Mouse (Mus musculus) liver, adult (tissue): Measurements from ENCODE around the gene Mdc1.
A peak's percentile ranks its signal among the peaks of the same experiment; 100 is the strongest.

Experiments used
- GATA4 ChIP-seq: IDR thresholded peaks from 2 replicates; pipeline ENCODE4 v1.6.1; 2014; ENCODE audit warnings: mild to moderate bottlenecking, low read length; ENCODE audit not compliant: insufficient replicate concordance

Mdc1 gene

DNA sequence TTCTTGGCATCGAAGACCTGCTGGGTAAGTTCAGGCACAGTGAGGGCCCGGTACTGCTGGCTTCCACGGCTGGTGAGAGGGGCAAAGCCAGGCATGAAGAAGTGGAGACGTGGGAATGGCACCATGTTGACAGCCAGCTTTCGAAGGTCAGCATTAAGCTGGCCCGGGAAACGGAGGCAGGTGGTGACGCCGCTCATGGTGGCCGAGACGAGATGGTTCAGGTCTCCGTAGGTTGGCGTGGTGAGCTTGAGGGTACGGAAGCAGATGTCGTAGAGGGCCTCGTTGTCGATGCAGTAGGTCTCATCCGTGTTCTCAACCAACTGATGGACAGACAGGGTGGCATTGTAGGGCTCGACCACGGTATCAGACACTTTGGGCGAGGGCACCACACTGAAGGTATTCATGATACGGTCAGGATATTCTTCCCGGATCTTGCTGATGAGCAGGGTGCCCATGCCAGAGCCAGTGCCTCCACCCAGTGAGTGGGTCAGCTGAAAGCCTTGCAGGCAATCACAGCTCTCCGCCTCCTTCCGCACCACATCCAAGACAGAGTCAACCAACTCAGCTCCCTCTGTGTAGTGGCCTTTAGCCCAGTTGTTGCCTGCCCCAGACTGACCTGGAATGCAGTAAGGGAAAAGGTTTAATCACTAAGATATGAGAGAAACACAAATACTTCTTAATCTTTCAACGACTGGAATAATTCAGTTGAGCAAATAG lies 5.7 kb upstream of the Mdc1 start:
- TF ChIP-seq GATA4 = no peak

DNA sequence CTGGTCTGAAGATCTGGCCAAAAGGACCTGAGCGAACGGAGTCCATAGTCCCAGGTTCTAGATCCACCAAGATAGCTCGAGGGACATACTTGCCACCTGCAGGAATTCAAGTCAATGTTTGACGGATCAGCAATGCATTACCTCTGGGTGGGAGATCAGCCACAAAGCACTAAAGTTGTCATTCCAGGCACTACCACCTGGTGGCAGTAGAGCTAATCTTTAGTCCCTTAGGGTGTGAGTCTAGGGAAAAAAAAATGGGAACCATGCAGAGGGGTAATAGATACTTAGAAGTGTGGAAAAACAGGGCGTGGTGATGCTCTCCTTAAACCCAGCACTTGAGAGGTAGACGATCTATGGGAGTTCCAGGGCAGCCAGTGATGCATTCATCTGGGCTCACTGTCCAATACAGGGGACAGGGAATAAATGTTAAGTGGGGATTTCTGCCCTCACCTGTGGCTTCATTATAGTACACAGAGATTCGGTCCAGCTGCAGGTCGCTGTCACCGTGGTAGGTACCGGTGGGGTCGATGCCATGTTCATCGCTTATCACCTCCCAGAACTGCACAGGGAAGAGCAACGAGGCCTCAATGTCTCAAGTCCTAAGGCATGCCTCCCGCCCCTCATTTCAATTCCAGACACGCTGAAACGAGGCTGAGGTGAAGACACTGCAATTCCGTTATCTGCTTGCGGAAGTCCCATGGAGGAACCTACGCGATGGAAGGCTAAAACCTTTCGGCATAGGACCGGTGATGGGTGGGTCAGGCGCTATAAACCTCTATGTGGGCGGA lies 4.9 kb upstream of the Mdc1 start:
- no peak for TF ChIP-seq GATA4

DNA sequence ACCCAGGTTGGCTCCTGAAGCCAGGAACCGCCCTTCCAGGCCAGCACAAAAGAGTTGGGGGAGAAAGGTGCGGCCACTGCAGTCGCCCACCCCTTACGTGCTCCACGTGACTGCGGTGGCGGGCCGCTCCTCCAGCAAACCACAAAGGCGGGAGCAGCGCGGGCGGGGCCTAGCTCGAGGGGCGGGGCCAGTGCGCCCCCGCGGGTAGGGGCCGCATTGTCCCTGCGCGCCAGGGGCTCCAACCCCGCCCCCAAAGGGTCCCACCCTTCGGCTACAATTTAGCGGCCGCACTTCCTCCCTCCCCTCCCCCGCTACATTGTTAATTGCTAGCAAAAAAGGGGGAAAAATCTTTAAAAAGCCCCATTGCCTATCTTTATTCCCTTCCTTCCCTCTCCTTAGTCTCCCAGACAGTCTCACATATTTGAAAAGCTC lies 4.3 kb upstream of the Mdc1 start:
- TF ChIP-seq GATA4 = no peak

DNA sequence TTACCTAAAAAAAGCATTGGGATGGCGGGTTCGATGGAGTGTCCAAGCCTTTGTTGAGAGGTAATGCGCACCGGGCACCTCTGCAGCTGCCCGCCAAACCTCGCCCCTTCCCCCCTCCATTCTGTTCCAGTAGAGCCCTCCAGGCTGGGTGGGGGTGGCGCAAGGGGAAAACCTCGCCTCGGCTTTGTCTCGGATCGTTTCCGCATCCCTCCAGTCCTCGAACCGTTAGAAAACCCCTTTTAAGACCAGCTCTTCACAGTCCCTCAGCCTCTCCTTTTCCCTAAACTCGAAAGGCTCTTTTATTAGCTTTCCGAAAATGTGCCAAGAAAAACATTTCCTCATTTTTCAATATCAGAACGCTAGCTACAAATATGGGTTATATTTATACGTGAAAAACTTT lies 3.8 kb upstream of the Mdc1 start:
- no peak for TF ChIP-seq GATA4

DNA sequence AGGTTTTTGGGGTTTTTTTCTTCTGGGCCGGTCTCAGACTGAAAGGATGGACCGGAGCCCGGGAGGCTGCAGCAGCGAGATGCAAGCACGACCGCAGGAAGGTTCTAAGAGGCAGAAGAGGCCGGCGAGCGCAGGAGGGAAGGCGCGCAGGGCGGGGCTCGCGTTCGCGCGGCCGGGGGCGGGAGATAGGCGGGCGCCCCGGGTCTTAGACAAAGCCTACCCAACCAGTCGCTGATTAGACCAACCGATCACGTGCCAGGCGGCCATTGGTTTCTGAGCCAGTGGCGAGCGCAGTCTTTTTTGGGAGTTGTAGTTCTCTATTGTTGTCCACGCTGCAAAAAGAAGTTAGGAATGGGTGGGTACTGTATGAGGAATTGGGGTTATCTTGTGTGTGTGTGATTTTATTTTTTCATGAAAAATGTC lies 3.2 kb upstream of the Mdc1 start, which contains the start of gene Tubb5:
Gene Tubb5, minus strand, starts transcription at position 185 of the 423 bp plus-strand sequence.
- peak; percentile 86; the same call in 1 of the 2 replicates for TF ChIP-seq GATA4

DNA sequence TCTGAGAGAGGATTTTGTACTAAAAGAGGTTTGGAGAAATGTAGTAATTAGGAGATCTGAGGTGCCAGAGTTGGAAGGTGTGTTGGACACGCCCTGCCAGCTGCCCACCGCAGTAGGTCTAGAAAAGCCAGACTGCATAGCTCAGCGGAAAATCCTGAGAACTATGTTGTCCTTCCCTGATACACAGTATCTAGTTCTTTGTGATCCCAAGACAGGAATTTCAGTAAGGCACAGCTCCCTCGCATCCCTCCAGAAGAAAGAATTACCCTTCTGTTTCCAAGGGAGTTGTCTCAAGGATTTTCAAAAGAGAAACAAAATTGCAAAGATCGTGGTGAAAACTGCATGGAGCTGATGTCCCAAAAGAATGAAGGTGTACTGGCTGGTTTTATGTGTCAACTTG lies 2.7 kb upstream of the Mdc1 start:
- no peak for TF ChIP-seq GATA4

DNA sequence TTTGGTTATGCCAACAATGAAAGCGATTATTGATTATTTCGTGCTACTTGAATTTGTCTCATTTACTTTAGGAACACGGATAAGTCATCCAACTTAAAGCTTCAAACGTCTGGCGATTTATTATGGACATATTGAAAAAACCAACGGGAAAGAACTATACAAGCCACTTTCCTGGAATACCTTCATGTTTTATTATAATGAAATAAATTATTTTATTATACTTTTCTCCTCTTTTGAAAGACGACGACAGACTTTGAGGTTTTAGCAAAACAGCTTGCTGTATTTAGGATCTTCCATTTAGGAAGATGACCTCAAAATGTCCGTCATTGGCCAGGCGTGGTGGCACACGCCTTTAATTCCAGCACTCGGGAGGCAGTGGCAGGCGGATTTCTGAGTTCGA lies 754 bp upstream of the Mdc1 start:
- TF ChIP-seq GATA4 = no peak

DNA sequence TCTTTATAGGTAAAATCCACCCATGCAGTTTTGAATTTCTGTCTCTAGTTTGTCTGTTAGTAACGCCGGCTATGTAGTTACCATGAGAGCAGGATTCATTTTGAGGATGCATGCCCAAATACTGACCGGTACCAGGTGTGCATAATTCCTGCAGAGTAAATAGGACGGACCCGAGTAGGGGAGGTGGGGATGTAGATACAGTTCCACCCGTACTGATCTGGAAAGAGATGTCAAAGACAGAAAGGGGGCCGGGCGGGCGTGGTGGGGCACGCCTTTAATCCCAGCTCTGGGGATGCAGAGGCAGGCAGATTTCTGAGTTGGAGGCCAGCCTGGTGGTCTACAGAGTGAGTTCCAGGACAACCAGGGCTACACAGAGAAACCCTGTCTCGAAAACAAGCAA lies 691 bp downstream of the Mdc1 start:
- no peak for TF ChIP-seq GATA4

DNA sequence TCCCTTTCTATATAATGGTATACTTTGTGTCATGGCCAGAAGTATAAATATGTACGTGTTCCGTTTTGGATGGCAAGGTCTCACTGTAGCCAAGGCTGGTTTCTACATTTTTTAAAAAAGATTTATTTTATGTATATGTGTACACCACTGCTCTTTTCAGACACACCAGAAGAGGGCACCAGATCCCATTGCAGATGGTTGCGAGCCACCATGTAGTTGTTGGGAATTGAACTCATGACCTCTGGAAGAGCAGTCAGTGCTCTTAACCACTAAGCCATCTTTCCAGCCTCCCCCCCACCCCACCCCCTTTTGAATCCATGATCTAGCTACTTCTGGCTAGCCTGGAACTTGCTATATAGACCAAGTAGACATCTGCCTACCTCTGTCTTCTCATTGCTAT lies 2.2 kb downstream of the Mdc1 start:
- no peak for TF ChIP-seq GATA4

DNA sequence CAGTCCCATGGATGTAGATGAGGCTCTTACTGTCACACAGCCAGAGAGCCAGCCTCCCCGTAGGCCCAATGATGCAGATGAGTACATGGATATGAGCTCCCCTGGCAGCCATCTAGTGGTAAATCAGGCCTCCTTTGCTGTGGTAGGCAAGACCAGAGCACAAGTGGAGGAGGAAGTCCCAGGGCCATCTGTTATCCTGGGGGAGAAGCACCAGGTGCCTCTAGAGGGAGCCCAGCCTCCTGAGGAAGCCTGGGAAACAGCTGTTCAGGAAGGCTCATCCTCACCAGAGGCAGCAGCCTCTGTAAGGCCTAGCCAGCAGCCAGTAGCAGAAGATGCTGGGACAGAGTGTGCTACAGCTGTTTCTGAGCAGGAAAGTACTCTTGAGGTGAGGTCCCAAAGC lies 6.8 kb downstream of the Mdc1 start:
- no peak for TF ChIP-seq GATA4

DNA sequence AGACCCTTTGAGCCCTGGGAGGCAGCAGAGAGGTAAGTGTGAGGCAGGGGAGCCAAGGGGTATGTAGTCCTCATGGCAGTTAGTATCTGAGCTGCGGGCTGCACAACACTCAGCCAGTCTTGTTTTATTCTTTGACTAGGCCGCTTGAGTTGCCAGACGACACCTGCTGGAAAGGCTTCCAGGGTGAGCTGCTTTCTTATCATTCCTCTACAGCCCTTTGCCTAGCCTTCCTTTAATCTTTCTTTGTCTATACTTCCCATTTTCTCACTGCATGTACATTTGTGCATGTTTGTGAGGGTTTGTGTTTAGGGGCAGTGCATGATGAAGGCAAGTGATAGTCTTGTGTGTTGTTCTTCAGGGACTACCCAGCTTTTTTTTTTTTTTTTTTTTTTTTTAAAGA lies 9.7 kb downstream of the Mdc1 start:
- no peak for TF ChIP-seq GATA4

DNA sequence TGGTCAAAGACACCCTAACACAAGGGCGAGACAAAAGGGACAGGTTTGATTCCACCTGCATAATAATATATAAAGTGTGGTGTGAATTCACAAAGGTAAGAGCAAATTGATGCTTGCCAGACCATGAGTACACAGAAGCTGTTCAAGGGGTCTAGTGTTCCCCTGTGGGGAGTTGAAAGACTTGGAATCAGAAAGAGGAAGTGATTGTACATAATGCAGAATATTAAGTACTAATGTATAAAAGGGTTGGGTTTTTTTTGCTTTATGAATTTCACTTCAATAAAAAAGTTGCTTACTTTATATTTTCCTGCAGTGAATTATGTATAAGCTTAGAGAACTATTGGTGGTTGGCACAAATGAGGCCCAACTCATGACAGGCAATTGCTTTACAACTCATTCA lies 18.1 kb downstream of the Mdc1 start:
- TF ChIP-seq GATA4 = no peak

DNA sequence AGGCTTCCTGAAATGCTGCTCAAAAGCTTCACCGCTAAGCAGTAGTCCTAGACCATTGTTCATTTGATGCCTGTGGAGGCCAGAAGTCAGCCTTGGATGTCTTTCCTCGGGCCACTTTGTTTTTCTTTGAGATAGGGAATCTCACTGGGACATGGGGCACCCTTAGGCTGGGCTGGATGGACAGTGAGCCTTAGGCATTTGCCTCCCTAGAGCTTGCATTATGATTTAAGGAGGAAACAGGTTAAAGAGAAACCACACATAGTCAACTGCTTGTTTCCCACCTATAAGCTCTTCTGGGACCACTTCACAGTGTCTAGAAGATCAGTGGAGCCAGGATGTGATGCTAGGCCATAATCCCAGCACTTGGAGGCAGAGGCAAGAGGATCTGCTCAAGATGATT lies 18.5 kb downstream of the Mdc1 start:
- no peak for TF ChIP-seq GATA4

DNA sequence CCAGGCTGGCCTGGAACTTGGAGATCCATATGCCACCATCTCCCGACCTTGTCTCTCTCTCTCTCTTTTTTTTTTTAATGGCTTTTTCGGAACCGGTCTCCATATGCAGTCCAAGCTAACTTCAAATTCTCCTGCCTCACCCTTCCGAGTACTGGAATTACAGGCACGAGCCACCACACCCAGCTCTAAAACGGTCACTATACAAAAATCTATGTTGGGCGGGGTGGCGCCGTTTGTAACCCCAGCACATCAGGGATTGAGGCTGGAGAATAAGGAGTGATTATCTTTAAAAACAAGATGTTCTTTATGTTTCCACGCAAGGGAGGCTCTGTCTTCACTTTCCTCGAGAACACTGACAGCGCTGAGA lies 19.5 kb downstream of the Mdc1 start:
- TF ChIP-seq GATA4 = no peak

DNA sequence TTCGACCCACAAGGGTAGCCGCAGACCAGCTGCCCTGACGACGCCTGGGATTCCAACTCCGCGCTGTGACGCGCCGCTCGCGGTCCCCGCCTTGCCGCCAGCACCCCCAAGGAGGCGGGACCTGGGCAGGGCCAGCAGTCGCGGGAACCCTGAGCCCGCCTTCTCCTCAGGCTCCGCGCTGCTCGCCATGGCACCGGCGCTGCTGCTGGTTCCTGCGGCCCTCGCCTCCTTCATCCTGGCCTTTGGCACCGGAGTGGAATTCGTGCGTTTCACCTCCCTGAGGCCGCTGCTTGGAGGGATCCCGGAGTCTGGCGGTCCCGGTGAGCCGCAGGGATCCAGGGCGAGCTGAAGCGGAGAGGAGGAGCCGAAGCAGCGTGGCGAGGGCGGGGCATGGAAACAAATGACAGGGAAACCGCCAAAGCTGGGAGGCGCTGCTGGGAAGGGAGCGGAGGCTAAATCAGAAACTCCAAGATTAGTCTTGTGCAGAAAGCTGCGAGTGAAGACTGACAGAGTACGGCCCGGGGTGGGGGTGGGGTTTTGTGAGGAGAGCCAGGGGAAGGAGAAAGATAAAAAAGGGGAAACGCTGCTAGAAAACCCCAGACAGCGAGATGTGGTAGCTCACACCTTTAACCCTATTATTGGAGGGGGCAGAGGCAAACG lies 20.0 kb downstream of the Mdc1 start, which contains the start of gene Nrm:
Gene Nrm, plus strand, starts transcription at position 121 of the 660 bp plus-strand sequence.
- TF ChIP-seq GATA4 = 0 out of 2 replicates have a peak, but pooled peaks have one; percentile 16

DNA sequence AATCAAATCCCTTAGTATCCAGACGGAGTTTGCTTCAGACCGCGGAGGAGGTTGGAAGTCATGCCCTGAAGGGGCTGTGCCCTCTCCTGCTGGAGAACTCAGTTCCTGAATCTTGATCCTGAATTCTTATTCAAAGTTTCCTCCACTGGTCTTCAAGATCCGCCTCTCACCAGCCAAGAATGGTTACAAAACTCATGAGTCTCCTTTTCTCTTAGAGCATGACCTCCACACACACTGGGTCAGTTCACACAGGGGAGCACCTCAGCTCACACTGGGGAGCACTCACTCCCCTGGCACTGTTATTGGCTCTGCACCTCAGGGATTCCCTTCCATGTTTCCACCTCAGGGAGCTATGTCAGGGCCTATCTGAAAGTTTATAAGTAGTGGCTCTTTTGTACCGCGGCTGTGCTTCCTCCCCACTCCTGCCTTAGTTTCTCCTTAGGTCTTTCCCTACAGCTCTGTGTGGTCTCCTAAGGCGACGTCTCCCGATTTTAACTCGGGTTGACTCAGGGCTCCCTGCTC lies 23.6 kb downstream of the Mdc1 start:
- no peak for TF ChIP-seq GATA4
